ENCODE assay signal across 8 mouse cellular contexts in genomic region chr12:58214289-58215136, GRCm38 (mm10). TPM values are rescaled to one million over a fixed set of nuclear protein-coding genes. Genes with fewer than 3 reads are reported as not detected.
DNase-seq lines count a peak whose midpoint lies in the region; ATAC-seq and TF ChIP-seq lines count a peak whose summit lies in the region.

No protein-coding gene starts in this region.

- peaks cover 25% of the 10 kb centered on the region for H3K4me1 ChIP-seq in heart, postnatal 0 days (ENCODE audit: control insufficient read depth, insufficient read depth)
- peaks cover 13% of the 10 kb centered on the region for H3K4me1 ChIP-seq in limb, embryonic 14.5 days (ENCODE audit: control insufficient read depth, insufficient read depth, low read length)

- H3K36me3 ChIP-seq in heart, postnatal 0 days (replicated peaks; ENCODE audit: control insufficient read depth, insufficient read depth, low read length): no peaks in the 10 kb centered on the region
- no peaks in the 10 kb centered on the region for H3K36me3 ChIP-seq in limb, embryonic 14.5 days (ENCODE audit: control insufficient read depth, insufficient read depth, low read length)

- H3K4me3 ChIP-seq in heart, postnatal 0 days (ENCODE audit: low read depth, low read length): peak overlapping the region; percentile 47
- H3K4me3 ChIP-seq in limb, embryonic 14.5 days (replicated peaks; ENCODE audit: low read length): peak overlapping the region; percentile 49

- peaks cover 31% of the 10 kb centered on the region for H3K27me3 ChIP-seq in heart, postnatal 0 days (ENCODE audit: control insufficient read depth, insufficient read depth, low read length)
- peaks cover 27% of the 10 kb centered on the region for H3K27me3 ChIP-seq in limb, embryonic 14.5 days (ENCODE audit: control insufficient read depth, insufficient read depth, low read length)

- H3K27ac ChIP-seq in heart, postnatal 0 days (ENCODE audit: low read depth): no peak overlapping the region
- H3K27ac ChIP-seq in limb, embryonic 14.5 days (replicated peaks; ENCODE audit: low read depth, low read length): no peak overlapping the region

- ATAC-seq in frontal cortex, adult (ENCODE audit: low TSS enrichment): 0 out of 2 replicates have a peak, but pooled peaks have one; percentile 7
- ATAC-seq in heart, postnatal 0 days (ENCODE audit: insufficient read depth, low read depth): no peak
- ATAC-seq in limb, embryonic 14.5 days (ENCODE audit: low FRiP score, low read depth): no peak

- H3K9me3 ChIP-seq in heart, postnatal 0 days (replicated peaks; ENCODE audit: control insufficient read depth, low read length): no peaks in the 10 kb centered on the region
- H3K9me3 ChIP-seq in limb, embryonic 14.5 days (ENCODE audit: control insufficient read depth, low read length): no peaks in the 10 kb centered on the region

- TF ChIP-seq POLR2A in limb, embryonic 14.5 days (IDR thresholded peaks at IDR 0.05; ENCODE audit: borderline replicate concordance, extremely low read depth, insufficient read depth, insufficient read length): no peak

- no peak overlapping the region for H3K9ac ChIP-seq in heart, postnatal 0 days (replicated peaks; ENCODE audit: low read depth, low read length)
- H3K9ac ChIP-seq in limb, embryonic 14.5 days (ENCODE audit: low read depth, low read length, severe bottlenecking): no peak overlapping the region

- H3K4me2 ChIP-seq in heart, postnatal 0 days (ENCODE audit: low read depth, low read length): peak overlapping the region; percentile 61
- H3K4me2 ChIP-seq in limb, embryonic 14.5 days (replicated peaks; ENCODE audit: low read depth, low read length, severe bottlenecking): peak overlapping the region; percentile 73

- no peak for TF ChIP-seq CTCF in heart, postnatal 0 days (IDR thresholded peaks at IDR 0.05; ENCODE audit: low read depth)

- no peak for TF ChIP-seq EP300 in heart, postnatal 0 days (IDR thresholded peaks at IDR 0.05; ENCODE audit: low read depth)

- 16% methylated on average over 13 of the region's 13 CpGs for WGBS in heart, postnatal 0 days
- WGBS in limb, embryonic 14.5 days: 7% methylated on average over 13 of the region's 13 CpGs

- no peak for DNase-seq in frontal cortex, adult 2 months (ENCODE audit: extremely low spot score in 1 of 2, low spot score in 1 of 2)
- peak; percentile 22 for DNase-seq in brain, adult 2 months (ENCODE audit: low read depth, low spot score)
- no peak for DNase-seq in heart, postnatal 0 days (ENCODE audit: low spot score)
- no peak for DNase-seq in limb, embryonic 14.5 days (ENCODE audit: low spot score)
- peak; percentile 6 for DNase-seq in retina, postnatal 1 day
- no peak for DNase-seq in urinary bladder, postnatal 25 days (ENCODE audit: low spot score)
- DNase-seq in frontal cortex, postnatal 36 days (ENCODE audit: low spot score in 2 of 2): no peak

RNA-seq across cellular contexts. Expression of gene Sstr1, which starts 2.9 kb away (rescaled TPM):
- polyA plus RNA-seq in frontal cortex, adult 2 months (2012; rRNA removed): 12.5 and 17.3 TPM in 2 replicates
- total RNA-seq in heart, postnatal 0 days (2014; rRNA removed; ENCODE audit: low replicate concordance): 2.8 TPM in 1 of 2 replicates, not detected in the other
- polyA plus RNA-seq in heart, postnatal 0 days (2015; fragmentation: Nextera tagmentation; extraction: Ambion mirVana): 0.11 TPM in 1 of 2 replicates, not detected in the other
- polyA plus RNA-seq in limb, embryonic 14.5 days (2012; rRNA removed): 4.0 and 5.4 TPM in 2 replicates
- polyA plus RNA-seq in limb, embryonic 14.5 days (2014; fragmentation: Nextera tagmentation; extraction: Ambion mirVana): 1.4 and 1.5 TPM in 2 replicates

RNA-seq across cellular contexts. Expression of gene Clec14a, which starts 54.6 kb away (rescaled TPM):
- polyA plus RNA-seq in frontal cortex, adult 2 months (2012; rRNA removed): 1.7 and 3.0 TPM in 2 replicates
- total RNA-seq in heart, postnatal 0 days (2014; rRNA removed; ENCODE audit: low replicate concordance): 30.8 and 34.3 TPM in 2 replicates
- polyA plus RNA-seq in heart, postnatal 0 days (2015; fragmentation: Nextera tagmentation; extraction: Ambion mirVana): 16.0 and 16.1 TPM in 2 replicates
- polyA plus RNA-seq in limb, embryonic 14.5 days (2012; rRNA removed): 11.4 and 12.8 TPM in 2 replicates
- 17.3 and 17.5 TPM in 2 replicates for polyA plus RNA-seq in limb, embryonic 14.5 days (2014; fragmentation: Nextera tagmentation; extraction: Ambion mirVana)

Comparison
In these comparisons a context has a peak if more than half of its experiments do, and no peak if none do; other contexts are left out.
1. DNase-seq: peak in brain, adult 2 months (single experiment) and retina, postnatal 1 day (single experiment); none in frontal cortex, adult 2 months (0 of 2), heart, postnatal 0 days (single experiment), limb, embryonic 14.5 days (single experiment), urinary bladder, postnatal 25 days (single experiment) and frontal cortex, postnatal 36 days (0 of 2).